10 mouse cellular contexts compared by ENCODE assay signal in genomic region chr19:46937173-46937572, GRCm38 (mm10).
DNase-seq lines count a peak whose midpoint lies in the region; ATAC-seq and TF ChIP-seq lines count a peak whose summit lies in the region.
"Had no signal": no experiment of that assay in that cellular context is flagged by ENCODE, and none has a peak within 500 bp of the region (broad histone marks: within the 10 kb centered on the region; RNA-seq: fewer than 3 reads in every experiment).

No protein-coding gene starts in this region.

- H3K9ac ChIP-seq in heart, embryonic 14.5 days (ENCODE audit: low read length) = peak overlapping the region; percentile 54; the same call in 1 of the 2 replicates
- no peak overlapping the region for H3K9ac ChIP-seq in midbrain, embryonic 15.5 days

- no peak overlapping the region for H3K4me3 ChIP-seq in cerebellum, adult 2 months (replicated peaks; ENCODE audit: insufficient read depth, low read depth, low read length)
- no peak overlapping the region for H3K4me3 ChIP-seq in left cerebral cortex, adult 2 months
- H3K4me3 ChIP-seq in heart, embryonic 14.5 days (ENCODE audit: control insufficient read depth in 1 of 2, insufficient read depth in 1 of 2, low read depth in 1 of 2, low read length in 2 of 2) = no peak overlapping the region
- H3K4me3 ChIP-seq in midbrain, embryonic 15.5 days = no peak overlapping the region

- ATAC-seq in heart, embryonic 14.5 days (ENCODE audit: insufficient number of reproducible peaks, insufficient read depth, low FRiP score, low read depth) = no peak
- no peak for ATAC-seq in midbrain, embryonic 15.5 days (replicated peaks)
- ATAC-seq in monocyte, adult 5-6 weeks (replicated peaks; ENCODE audit: insufficient number of reproducible peaks, low FRiP score, low TSS enrichment, poor library complexity, severe bottlenecking) = no peak

- peak overlapping the region; percentile 26; the same call in 1 of the 2 replicates for H3K4me2 ChIP-seq in heart, embryonic 14.5 days (ENCODE audit: low read length)
- H3K4me2 ChIP-seq in midbrain, embryonic 15.5 days = no peak overlapping the region

- H3K9me3 ChIP-seq in heart, embryonic 14.5 days (ENCODE audit: control insufficient read depth, low read length) = no peaks in the 10 kb centered on the region
- H3K9me3 ChIP-seq in midbrain, embryonic 15.5 days = no peaks in the 10 kb centered on the region

- no peaks in the 10 kb centered on the region for H3K36me3 ChIP-seq in heart, embryonic 14.5 days (ENCODE audit: control insufficient read depth, insufficient read depth, low read length)
- no peaks in the 10 kb centered on the region; the same call in 1 of the 2 replicates for H3K36me3 ChIP-seq in midbrain, embryonic 15.5 days (replicated peaks)

- WGBS in cerebellum, adult 2 months = 62% methylated on average over 6 of the region's 6 CpGs
- 16% methylated on average over 6 of the region's 6 CpGs for WGBS in heart, embryonic 14.5 days
- 42% methylated on average over 6 of the region's 6 CpGs for WGBS in midbrain, embryonic 15.5 days

- H3K4me1 ChIP-seq in cerebellum, adult 2 months (ENCODE audit: control insufficient read depth, insufficient read depth, low read length) = peaks cover 6% of the 10 kb centered on the region
- H3K4me1 ChIP-seq in heart, embryonic 14.5 days (ENCODE audit: control insufficient read depth in 2 of 2, insufficient read depth in 2 of 2, low read length in 2 of 2) = peaks cover 0 to 34% of the 10 kb centered on the region in 2 experiments; a peak in 3 of 4 replicates
- peaks cover 5% of the 10 kb centered on the region; the same call in 1 of the 2 replicates for H3K4me1 ChIP-seq in midbrain, embryonic 15.5 days

- TF ChIP-seq CTCF in cerebellum, adult 2 months (IDR thresholded peaks at IDR 0.05; ENCODE audit: borderline replicate concordance, insufficient read depth, low read depth, low read length) = no peak
- no peak for TF ChIP-seq CTCF in left cerebral cortex, adult 2 months (IDR thresholded peaks at IDR 0.05)

- H3K27ac ChIP-seq in cerebellum, adult 2 months (ENCODE audit: insufficient read depth, low read length) = peak overlapping the region; percentile 61; the same call in 1 of the 2 replicates
- peak overlapping the region; percentile 85 for H3K27ac ChIP-seq in left cerebral cortex, adult 2 months
- H3K27ac ChIP-seq in heart, embryonic 14.5 days (replicated peaks in 1 of 2; ENCODE audit: control insufficient read depth in 1 of 2, insufficient read depth in 1 of 2, low read depth in 2 of 2, low read length in 2 of 2) = peak overlapping the region; percentile 65 to 71
- H3K27ac ChIP-seq in midbrain, embryonic 15.5 days = peak overlapping the region; percentile 62

- intact Hi-C loops in left cerebral cortex, adult 2 months (cut with DNase I) = loop anchor here (2.0 kb wide), 1 partner anchor 28 kb away; no protein-coding TSS in a partner anchor
- intact Hi-C loops in left cerebral cortex, postnatal 4 days (cut with DNase I) = no loop called here

- no peaks in the 10 kb centered on the region for H3K27me3 ChIP-seq in cerebellum, adult 2 months (ENCODE audit: control insufficient read depth, insufficient read depth, low read length)
- no peaks in the 10 kb centered on the region for H3K27me3 ChIP-seq in heart, embryonic 14.5 days (ENCODE audit: control insufficient read depth, insufficient read depth, low read length)
- H3K27me3 ChIP-seq in midbrain, embryonic 15.5 days (replicated peaks) = no peaks in the 10 kb centered on the region

- no peak for DNase-seq in cerebellum, adult 2 months
- no peak for DNase-seq in cerebellum, adult 8-10 months
- DNase-seq in left cerebral cortex, adult 2 months (ENCODE audit: extremely low spot score in 1 of 2, low spot score in 2 of 2) = no peak
- no peak for DNase-seq in left cerebral cortex, postnatal 4 days
- no peak for DNase-seq in adrenal gland, adult 18-20 months (ENCODE audit: low spot score in 2 of 2)
- DNase-seq: cerebellum, adult 9-10 months; thymus, adult 2 months had no signal

- no peak for TF ChIP-seq POLR2A in cerebellum, adult 2 months (IDR thresholded peaks at IDR 0.05; ENCODE audit: borderline replicate concordance, insufficient read depth, low read length)
